Mouse (Mus musculus) cerebellum, adult 9-10 months (tissue): ENCODE data around the gene Tex29.
A peak's percentile ranks its signal among the peaks of the same experiment; 100 is the strongest.
"Not testable (repeated sequence)": the region's sequence is repeated elsewhere in the genome, so short reads cannot be mapped to it uniquely, and the experiment has no call there.

Experiments
- DNase-seq: peaks from one replicate; pipeline ENCODE4 v3.0.0; 2022

The Tex29 gene

GRCm38 (mm10) chr8:11831939-11832338 is 8.3 kb upstream of the Tex29 start:
- no peak for DNase-seq

- peak; percentile 3 for DNase-seq
Measured at GRCm38 (mm10) chr8:11833157-11833556, 7.1 kb upstream of the Tex29 start.

GRCm38 (mm10) chr8:11834200-11834599 is 6.1 kb upstream of the Tex29 start:
- DNase-seq, result peak; percentile 5

- DNase-seq, result peak; percentile 2
Measured at GRCm38 (mm10) chr8:11834691-11835090, 5.6 kb upstream of the Tex29 start.

DNA sequence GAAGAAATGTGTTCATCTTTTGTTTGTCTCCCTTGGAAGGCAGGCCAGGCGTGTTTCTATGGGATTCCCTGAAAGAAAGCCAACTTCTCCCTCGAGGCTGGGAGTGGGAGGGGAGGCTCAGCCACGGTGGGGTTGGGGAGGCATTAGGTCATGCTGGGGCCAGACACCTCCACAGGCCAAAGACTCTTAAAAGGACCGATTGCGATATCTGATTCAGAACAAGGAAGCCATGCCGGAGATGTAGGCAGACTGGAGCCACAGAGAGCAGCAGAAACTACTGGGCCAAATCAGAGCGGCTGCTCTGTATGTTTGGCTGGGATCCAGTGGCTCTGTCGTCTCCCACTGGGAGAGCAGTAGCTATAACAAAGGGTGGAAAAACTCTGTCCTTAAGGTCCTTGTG is 1.3 kb downstream of the Tex29 start:
- peak; percentile 56 for DNase-seq

DNA sequence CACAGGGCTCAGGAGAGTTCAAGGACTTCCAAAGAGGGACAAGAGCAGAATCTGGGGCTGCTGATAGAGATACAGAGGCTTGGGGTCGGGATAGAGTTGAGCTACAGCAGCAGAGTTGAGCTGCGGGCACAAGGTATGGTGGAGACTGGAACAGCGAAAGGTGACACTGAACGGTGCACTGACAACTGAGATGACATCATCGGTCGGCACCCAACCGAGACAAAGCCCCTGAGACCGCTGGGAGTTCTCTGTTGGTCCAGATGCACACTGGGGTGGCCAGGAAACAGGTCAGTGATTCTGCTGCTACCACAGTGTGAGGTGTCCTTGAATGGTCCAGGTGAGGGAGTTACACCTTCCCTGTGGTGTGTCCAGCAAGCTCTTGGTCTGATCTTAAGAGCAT is 2.5 kb downstream of the Tex29 start:
- peak; percentile 12 for DNase-seq

DNA sequence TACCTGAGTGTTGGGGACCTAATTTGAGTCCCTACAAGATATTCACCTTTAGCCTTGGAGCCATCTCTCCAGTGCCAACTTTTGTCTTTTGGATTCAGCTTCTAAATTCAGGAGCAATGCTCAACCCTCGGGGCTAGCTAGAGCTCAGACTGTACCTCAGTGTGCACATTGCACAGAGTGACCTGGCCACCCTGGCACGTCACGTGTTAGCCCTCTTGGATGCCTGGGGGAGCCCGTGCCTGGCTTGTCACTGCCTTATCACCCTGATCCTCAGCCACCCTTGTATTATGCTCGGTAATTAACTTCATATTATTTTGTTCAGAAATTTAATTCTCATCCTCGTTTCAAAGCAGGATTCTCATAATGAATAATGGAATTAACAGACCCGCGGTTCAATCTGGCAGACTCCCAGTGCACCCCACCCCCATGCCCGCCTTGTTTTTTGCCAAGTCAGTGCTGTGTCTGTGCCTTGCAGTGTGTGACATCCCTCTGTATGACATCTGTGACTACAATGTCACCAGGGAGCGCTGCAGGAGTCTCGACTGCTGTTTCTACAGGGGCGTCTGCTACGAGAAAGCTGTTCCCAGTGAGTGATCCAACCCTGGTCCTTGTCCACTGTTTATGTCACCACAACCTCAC is 3.5 kb downstream of the Tex29 start:
- DNase-seq, result peak; percentile 7

DNA sequence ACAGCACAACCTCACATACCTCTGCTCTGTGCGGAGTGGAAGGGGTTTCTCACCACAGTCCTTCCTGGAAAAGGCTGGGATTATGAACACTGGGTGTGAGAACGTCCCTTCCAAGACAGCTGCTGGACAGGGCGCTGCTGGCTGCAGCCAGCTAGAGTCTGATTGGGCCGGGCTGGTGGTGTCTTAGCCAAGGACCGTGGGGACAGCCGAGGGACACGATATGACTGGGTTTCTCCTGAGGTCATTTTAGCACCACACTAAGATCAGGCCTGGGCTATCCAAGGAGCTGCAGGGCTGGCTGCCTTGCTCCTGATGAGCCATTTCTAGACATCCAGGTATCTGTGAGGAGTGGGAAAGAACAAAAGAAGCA is 4.0 kb downstream of the Tex29 start:
- no peak for DNase-seq

DNA sequence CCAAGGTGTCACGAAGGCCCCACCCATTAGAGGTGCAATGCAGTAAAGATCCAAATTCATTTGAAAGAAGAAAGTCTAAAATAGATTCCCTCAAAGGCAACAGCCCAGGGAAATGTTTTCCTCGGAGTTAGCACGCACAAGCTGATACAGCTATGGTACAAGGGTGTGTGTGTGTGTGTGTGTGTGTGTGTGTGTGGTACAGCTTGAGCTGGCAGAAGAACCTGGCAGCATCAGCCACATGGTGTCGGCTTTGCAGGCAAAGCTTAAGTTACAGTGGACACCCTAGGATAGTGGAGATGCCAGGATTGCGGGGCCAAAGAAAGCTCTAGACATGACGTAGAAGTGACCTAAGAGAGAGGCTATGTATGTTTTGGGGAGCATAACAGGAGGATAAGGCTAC is 6.5 kb downstream of the Tex29 start:
- DNase-seq, result no peak

DNA sequence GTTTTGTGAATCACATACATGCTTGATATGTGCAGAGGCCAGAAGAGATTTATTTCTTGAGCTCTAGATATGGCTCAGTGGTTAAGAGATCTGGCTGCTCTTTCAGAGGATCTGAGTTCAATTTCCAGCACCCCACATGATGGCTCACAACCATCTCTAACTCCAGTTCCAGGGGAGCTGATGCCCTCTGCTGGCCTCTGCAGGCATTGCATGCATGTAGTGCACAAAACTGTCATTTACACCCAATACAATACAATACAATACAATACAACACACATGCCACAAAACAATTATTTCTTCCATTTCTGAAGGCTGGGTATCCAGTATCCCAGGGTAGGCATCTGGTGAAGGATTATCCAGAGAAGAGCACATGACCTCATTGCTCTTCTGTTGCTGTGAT is 27.6 kb downstream of the Tex29 start:
- no peak for DNase-seq

GRCm38 (mm10) chr8:11874227-11874626 is 34.0 kb downstream of the Tex29 start:
- DNase-seq, result not testable (repeated sequence)

GRCm38 (mm10) chr8:11884646-11885045 is 44.4 kb downstream of the Tex29 start:
- DNase-seq, result no peak

GRCm38 (mm10) chr8:11885881-11886699 is 45.8 kb downstream of the Tex29 start:
- DNase-seq, result no peak

- no peak for DNase-seq
Measured at GRCm38 (mm10) chr8:11886824-11887223, 46.5 kb downstream of the Tex29 start.

GRCm38 (mm10) chr8:11889156-11890018 is 49.1 kb downstream of the Tex29 start:
- no peak for DNase-seq

GRCm38 (mm10) chr8:11892756-11893155 is 52.5 kb downstream of the Tex29 start:
- no peak for DNase-seq

DNA sequence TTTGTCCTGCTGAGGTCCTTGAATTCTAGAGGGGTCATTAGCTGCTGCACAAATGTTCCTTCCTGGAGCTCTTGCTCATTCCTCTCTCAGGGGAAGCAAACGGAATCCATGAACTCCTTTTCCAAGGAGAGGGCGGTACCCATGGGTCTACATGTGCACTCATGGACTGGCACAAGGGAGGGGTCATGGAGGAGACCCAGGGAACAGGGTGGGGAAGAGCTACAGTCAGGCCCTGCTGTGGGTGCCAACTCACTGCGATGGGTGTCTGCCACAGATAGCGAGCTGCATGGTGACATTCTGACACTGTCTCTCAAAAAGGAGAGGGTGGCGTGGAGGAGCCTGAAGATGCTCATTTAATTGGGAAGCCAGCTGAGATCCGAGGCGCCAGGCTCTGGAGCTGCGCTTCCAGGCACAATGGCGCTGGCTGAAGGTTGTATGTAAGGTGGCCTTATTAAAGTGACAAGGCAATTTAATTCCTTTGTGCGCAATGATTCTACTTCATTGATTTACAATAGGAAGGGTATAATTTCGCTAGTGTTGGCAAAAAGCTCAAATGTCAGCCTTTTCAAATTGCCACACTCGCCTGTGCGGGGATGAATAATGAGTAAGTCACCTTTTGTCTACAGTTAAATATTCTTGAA is 55.9 kb downstream of the Tex29 start:
- no peak for DNase-seq

DNA sequence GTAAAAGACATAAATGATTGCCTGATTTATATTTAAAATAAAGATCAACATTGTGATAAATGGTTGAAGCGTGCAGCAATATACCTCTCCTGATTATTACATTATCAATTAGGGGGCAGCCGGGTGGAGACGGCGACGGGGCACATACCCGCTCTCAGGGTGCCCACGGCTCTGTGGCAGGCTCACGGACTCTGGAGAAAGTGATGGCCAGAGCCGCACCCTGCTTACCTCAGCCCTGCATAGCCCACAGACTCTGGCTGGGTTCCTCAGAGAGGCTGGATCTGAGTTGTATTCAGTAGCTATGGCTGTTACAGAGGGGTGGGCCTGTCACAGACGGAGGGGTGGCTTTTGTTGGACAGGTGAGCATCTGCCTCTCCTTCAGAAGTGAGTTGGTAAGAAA is 56.4 kb downstream of the Tex29 start:
- no peak for DNase-seq

DNA sequence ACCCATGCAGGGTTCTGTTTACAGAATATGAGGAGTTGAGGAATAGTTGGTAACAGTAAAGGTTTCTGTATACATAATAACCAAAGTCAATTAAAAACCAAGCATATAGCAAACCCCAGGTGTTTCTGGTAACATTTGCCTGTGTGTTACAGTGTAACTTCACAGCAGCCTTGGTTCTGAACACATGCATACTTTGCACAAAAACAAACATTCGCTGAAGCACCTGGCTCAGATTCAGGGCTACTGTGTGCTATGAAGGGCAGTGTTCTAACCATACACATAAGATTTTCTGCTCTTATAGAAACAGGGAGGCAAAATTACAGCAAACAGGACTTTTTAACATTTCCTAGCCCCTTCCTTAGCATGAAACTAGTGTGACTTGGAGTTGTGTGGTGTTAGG is 58.5 kb downstream of the Tex29 start:
- no peak for DNase-seq
